Comparison of ENCODE assay signal across 16 mouse cellular contexts in genomic region chr2:73359941-73360340, GRCm38 (mm10). TPM values are rescaled to one million over a fixed set of nuclear protein-coding genes. Genes with fewer than 3 reads are reported as not detected.
DNase-seq lines count a peak whose midpoint lies in the region; ATAC-seq lines count a peak whose summit lies in the region.
"Had no signal": no experiment of that assay in that cellular context is flagged by ENCODE, and none has a peak within 500 bp of the region (broad histone marks: within the 10 kb centered on the region; RNA-seq: fewer than 3 reads in every experiment).

No protein-coding gene starts in this region.

- H3K27ac ChIP-seq in heart, embryonic 10.5 days = peak overlapping the region; percentile 29; the same call in 1 of the 2 replicates
- H3K27ac ChIP-seq: embryonic facial prominence, embryonic 13.5 days; forebrain, embryonic 13.5 days; hindbrain, embryonic 12.5 days; lung, embryonic 15.5 days had no signal

- DNase-seq in heart, embryonic 10.5 days (ENCODE audit: low spot score) = peak; percentile 90
- no peak for DNase-seq in heart, postnatal 10 days
- DNase-seq in c-Kit-negative CD71-positive TER-119-positive erythroid progenitor cells, embryonic 14.5 days (ENCODE audit: low read depth, low spot score) = peak; percentile 71
- peak; percentile 89 for DNase-seq in liver
- no peak for DNase-seq in urinary bladder, postnatal 4 days (ENCODE audit: low spot score in 2 of 2)
- no peak for DNase-seq in urinary bladder, postnatal 25 days (ENCODE audit: low spot score)
- no peak for DNase-seq in adrenal gland, adult 8-10 months
- DNase-seq: cerebellum, postnatal 36 days; kidney, adult 18-20 months; thymus, postnatal 25 days had no signal

- no peaks in the 10 kb centered on the region for H3K9me3 ChIP-seq in heart, embryonic 10.5 days
- H3K9me3 ChIP-seq: embryonic facial prominence, embryonic 13.5 days; forebrain, embryonic 13.5 days; hindbrain, embryonic 12.5 days; lung, embryonic 15.5 days; megakaryocyte, embryonic 14.5 days had no signal

- H3K4me1 ChIP-seq in heart, embryonic 10.5 days = no peaks in the 10 kb centered on the region
- H3K4me1 ChIP-seq: forebrain, embryonic 13.5 days; hindbrain, embryonic 12.5 days; lung, embryonic 15.5 days had no signal

- H3K27me3 ChIP-seq in heart, embryonic 10.5 days (ENCODE audit: insufficient read depth, poor library complexity, severe bottlenecking) = no peaks in the 10 kb centered on the region
- H3K27me3 ChIP-seq: embryonic facial prominence, embryonic 13.5 days; forebrain, embryonic 13.5 days; hindbrain, embryonic 12.5 days; lung, embryonic 15.5 days; megakaryocyte, embryonic 14.5 days had no signal

- H3K36me3 ChIP-seq in heart, embryonic 10.5 days = 0 out of 2 replicates have a peak, but pooled peaks cover 6% of the 10 kb centered on the region
- H3K36me3 ChIP-seq: lung, embryonic 15.5 days had no signal

- H3K4me3 ChIP-seq in heart, embryonic 10.5 days = no peak overlapping the region
- H3K4me3 ChIP-seq: embryonic facial prominence, embryonic 13.5 days; forebrain, embryonic 13.5 days; hindbrain, embryonic 12.5 days; lung, embryonic 15.5 days; megakaryocyte, embryonic 14.5 days had no signal

- ATAC-seq in megakaryocyte-erythroid progenitor cell, adult 5-6 weeks (replicated peaks; ENCODE audit: low FRiP score, low TSS enrichment, poor library complexity, severe bottlenecking) = peak; percentile 97
- ATAC-seq: forebrain, embryonic 13.5 days had no signal

- intact Hi-C loops in heart, postnatal 10 days (cut with DNase I) = no loop called here

- WGBS in heart, embryonic 10.5 days = 76% methylated on average over 5 of the region's 5 CpGs

RNA-seq across cellular contexts. Expression of gene Gpr155, which starts 26.4 kb away (rescaled TPM):
- polyA plus RNA-seq in heart, embryonic 10.5 days (2016; fragmentation: Nextera tagmentation; extraction: Ambion mirVana) = 3.5 and 4.7 TPM in 2 replicates
- total RNA-seq in heart, postnatal 10 days (2021) = 10 to 100 TPM in 1 of 2 experiments, 1 to 10 TPM in 1; 8.4 to 10.1 TPM
- 4.7 and 8.0 TPM in 2 replicates for total RNA-seq in megakaryocyte-erythroid progenitor cell, adult 5-6 weeks (2014; fragmentation: Nextera tagmentation)
- total RNA-seq in megakaryocyte-erythroid progenitor cell, adult 5-6 weeks (2017) = 4.5 and 7.8 TPM in 2 replicates
- 10 to 100 TPM in 1 of 4 experiments, 1 to 10 TPM in 3; 8.5 to 12.8 (median 9.1) TPM for total RNA-seq in adrenal gland, adult 8-10 months (2022)

RNA-seq across cellular contexts. Expression of gene Cir1, which starts 47.4 kb away (rescaled TPM):
- 9.7 and 12.0 TPM in 2 replicates for polyA plus RNA-seq in heart, embryonic 10.5 days (2016; fragmentation: Nextera tagmentation; extraction: Ambion mirVana)
- 10 to 100 TPM; 13.7 to 14.0 TPM for total RNA-seq in heart, postnatal 10 days (2021)
- total RNA-seq in megakaryocyte-erythroid progenitor cell, adult 5-6 weeks (2014; fragmentation: Nextera tagmentation) = 20.2 and 28.4 TPM in 2 replicates
- 28.3 and 36.9 TPM in 2 replicates for total RNA-seq in megakaryocyte-erythroid progenitor cell, adult 5-6 weeks (2017)
- 10 to 100 TPM; 18.0 to 24.0 (median 20.5) TPM for total RNA-seq in adrenal gland, adult 8-10 months (2022)

RNA-seq across cellular contexts. Expression of gene Scrn3, which starts 47.5 kb away (rescaled TPM):
- polyA plus RNA-seq in heart, embryonic 10.5 days (2016; fragmentation: Nextera tagmentation; extraction: Ambion mirVana) = 15.1 and 16.6 TPM in 2 replicates
- 10 to 100 TPM; 14.0 to 17.4 TPM for total RNA-seq in heart, postnatal 10 days (2021)
- total RNA-seq in megakaryocyte-erythroid progenitor cell, adult 5-6 weeks (2014; fragmentation: Nextera tagmentation) = 33.3 and 38.3 TPM in 2 replicates
- 54.5 and 79.7 TPM in 2 replicates for total RNA-seq in megakaryocyte-erythroid progenitor cell, adult 5-6 weeks (2017)
- total RNA-seq in adrenal gland, adult 8-10 months (2022) = 10 to 100 TPM; 23.9 to 33.8 (median 30.1) TPM

Comparison
In these comparisons a context has a peak if more than half of its experiments do, and no peak if none do; other contexts are left out.
1. DNase-seq: peak in heart, embryonic 10.5 days (single experiment), c-Kit-negative CD71-positive TER-119-positive erythroid progenitor cells, embryonic 14.5 days (single experiment) and liver (single experiment); none in heart, postnatal 10 days (0 of 2), urinary bladder, postnatal 4 days (0 of 2), urinary bladder, postnatal 25 days (single experiment) and adrenal gland, adult 8-10 months (single experiment).